Mouse (Mus musculus): ENCODE measurements around the gene Adssl1. TPM values are rescaled to one million over a fixed set of nuclear protein-coding genes. Genes with fewer than 3 reads are reported as not detected.

Gene Adssl1
- total RNA-seq, 2 experiments from 2014 or later, result 122 to 128 TPM

GRCm38 (mm10) chr12:112620354-112621061, 663 bp downstream of the Adssl1 start:
- no peak for ATAC-seq (replicated peaks; ENCODE audit: poor library complexity, severe bottlenecking)

- ATAC-seq (replicated peaks; ENCODE audit: poor library complexity, severe bottlenecking), result no peak
Observed at GRCm38 (mm10) chr12:112621900-112622299, 2.1 kb downstream of the Adssl1 start.

- peak; percentile 13; the same call in 1 of the 2 replicates for ATAC-seq (replicated peaks; ENCODE audit: poor library complexity, severe bottlenecking)
Observed at GRCm38 (mm10) chr12:112623742-112624141, 3.9 kb downstream of the Adssl1 start.

GRCm38 (mm10) chr12:112625700-112626099, 5.9 kb downstream of the Adssl1 start:
- ATAC-seq (replicated peaks; ENCODE audit: poor library complexity, severe bottlenecking), result no peak

GRCm38 (mm10) chr12:112626455-112626854, 6.6 kb downstream of the Adssl1 start:
- no peak for ATAC-seq (replicated peaks; ENCODE audit: poor library complexity, severe bottlenecking)

GRCm38 (mm10) chr12:112627097-112627881, 7.4 kb downstream of the Adssl1 start:
- ATAC-seq (replicated peaks; ENCODE audit: poor library complexity, severe bottlenecking), result no peak

- ATAC-seq (replicated peaks; ENCODE audit: poor library complexity, severe bottlenecking), result no peak
Observed at GRCm38 (mm10) chr12:112628197-112628596, 8.4 kb downstream of the Adssl1 start.

GRCm38 (mm10) chr12:112628928-112629721, 9.3 kb downstream of the Adssl1 start:
- ATAC-seq (replicated peaks; ENCODE audit: poor library complexity, severe bottlenecking), result peak; percentile 70

- ATAC-seq (replicated peaks; ENCODE audit: poor library complexity, severe bottlenecking), result no peak
Observed at GRCm38 (mm10) chr12:112630029-112630428, 10.2 kb downstream of the Adssl1 start.

- ATAC-seq (replicated peaks; ENCODE audit: poor library complexity, severe bottlenecking), result no peak
Observed at GRCm38 (mm10) chr12:112630796-112631195, 11.0 kb downstream of the Adssl1 start.

- ATAC-seq (replicated peaks; ENCODE audit: poor library complexity, severe bottlenecking), result no peak
Observed at GRCm38 (mm10) chr12:112631472-112631871, 11.6 kb downstream of the Adssl1 start.

- no peak for ATAC-seq (replicated peaks; ENCODE audit: poor library complexity, severe bottlenecking)
Observed at GRCm38 (mm10) chr12:112632084-112632777, 12.4 kb downstream of the Adssl1 start.

GRCm38 (mm10) chr12:112632907-112633306, 13.1 kb downstream of the Adssl1 start:
- ATAC-seq (replicated peaks; ENCODE audit: poor library complexity, severe bottlenecking), result peak; percentile 31

- no peak for ATAC-seq (replicated peaks; ENCODE audit: poor library complexity, severe bottlenecking)
Observed at GRCm38 (mm10) chr12:112633686-112634085, 13.8 kb downstream of the Adssl1 start.

- ATAC-seq (replicated peaks; ENCODE audit: poor library complexity, severe bottlenecking), result no peak
Observed at GRCm38 (mm10) chr12:112639526-112639925, 19.7 kb downstream of the Adssl1 start.

GRCm38 (mm10) chr12:112643126-112643525, 23.3 kb downstream of the Adssl1 start:
- ATAC-seq (replicated peaks; ENCODE audit: poor library complexity, severe bottlenecking), result no peak

- peak; percentile 77 for ATAC-seq (replicated peaks; ENCODE audit: poor library complexity, severe bottlenecking)
Observed at GRCm38 (mm10) chr12:112644180-112644854, 24.5 kb downstream of the Adssl1 start, which contains the start of gene Siva1. Siva1 (plus strand) TSS chr12:112644679.

GRCm38 (mm10) chr12:112644855-112645506, 25.1 kb downstream of the Adssl1 start:
- ATAC-seq (replicated peaks; ENCODE audit: poor library complexity, severe bottlenecking), result no peak

GRCm38 (mm10) chr12:112646139-112646538, 26.3 kb downstream of the Adssl1 start:
- no peak for ATAC-seq (replicated peaks; ENCODE audit: poor library complexity, severe bottlenecking)

Data from granulocyte monocyte progenitor cell, adult 5-6 weeks (primary cell).